Mouse (Mus musculus) intestine, embryonic 16.5 days (tissue): ENCODE measurements around the gene Epn1. TPM values are rescaled to one million over a fixed set of nuclear protein-coding genes. Genes with fewer than 3 reads are reported as not detected.

Experiments
- ATAC-seq: fragments of 200-750 bp; cut with Nextera tagmentation; 2 replicates; pipeline ENCODE4 v1.8.0; 2017; ENCODE audit warnings: moderate TSS enrichment, moderate library complexity
- H3K27ac ChIP-seq: fragments of 300-500 bp; sonication (generic); 2 replicates; pipeline ENCODE4 v1.5.1; 2014; ENCODE audit warnings: mild to moderate bottlenecking, low read length
- H3K27me3 ChIP-seq: fragments of 300-500 bp; sonication (generic); replicated peaks from 2 replicates; pipeline ENCODE4 v1.6.1; 2014; ENCODE audit warnings: low read length, control low read depth, mixed read lengths; ENCODE audit not compliant: control insufficient read depth, insufficient read depth
- H3K36me3 ChIP-seq: fragments of 300-500 bp; sonication (generic); 2 replicates; pipeline ENCODE4 v1.6.1; 2014; ENCODE audit warnings: low read length, control low read depth; ENCODE audit not compliant: control insufficient read depth, insufficient read depth
- H3K4me1 ChIP-seq: fragments of 300-500 bp; sonication (generic); 2 replicates; pipeline ENCODE4 v1.6.1; 2014; ENCODE audit warnings: low read length, control low read depth, mixed read lengths; ENCODE audit not compliant: control insufficient read depth, insufficient read depth
- H3K4me2 ChIP-seq: fragments of 300-500 bp; sonication (generic); 2 replicates; pipeline ENCODE4 v1.6.1; 2014; ENCODE audit warnings: low read depth, low read length, control low read depth
- H3K4me3 ChIP-seq: fragments of 300-500 bp; sonication (generic); 2 replicates; pipeline ENCODE4 v1.5.1; 2014; ENCODE audit warnings: mild to moderate bottlenecking, low read length
- H3K9ac ChIP-seq: fragments of 300-500 bp; sonication (generic); 2 replicates; pipeline ENCODE4 v1.6.1; 2014; ENCODE audit warnings: low read depth, low read length
- H3K9me3 ChIP-seq: fragments of 300-500 bp; sonication (generic); 2 replicates; pipeline ENCODE4 v1.6.1; 2016; ENCODE audit warnings: low read length, control low read depth; ENCODE audit not compliant: control insufficient read depth
- WGBS: fragments of 180-500 bp; shearing (Covaris S2); extraction: QIAGEN DNeasy Blood & Tissue Kit; methylation state at CpG from one replicate; pipeline ENCODE4 v1.1.7; 2014; 5-methylcytosine and 5-hydroxymethylcytosine counted together
- polyA plus RNA-seq: library from polyadenylated mRNA; unstranded; fragments of >200 nt; fragmentation: Nextera tagmentation; extraction: Ambion mirVana; gene quantifications from 2 replicates; pipeline ENCODE4 v1.2.1, GENCODE M21; 2015

The Epn1 gene
- polyA plus RNA-seq, 1 experiment from 2014 or later: 75.0 TPM

DNA sequence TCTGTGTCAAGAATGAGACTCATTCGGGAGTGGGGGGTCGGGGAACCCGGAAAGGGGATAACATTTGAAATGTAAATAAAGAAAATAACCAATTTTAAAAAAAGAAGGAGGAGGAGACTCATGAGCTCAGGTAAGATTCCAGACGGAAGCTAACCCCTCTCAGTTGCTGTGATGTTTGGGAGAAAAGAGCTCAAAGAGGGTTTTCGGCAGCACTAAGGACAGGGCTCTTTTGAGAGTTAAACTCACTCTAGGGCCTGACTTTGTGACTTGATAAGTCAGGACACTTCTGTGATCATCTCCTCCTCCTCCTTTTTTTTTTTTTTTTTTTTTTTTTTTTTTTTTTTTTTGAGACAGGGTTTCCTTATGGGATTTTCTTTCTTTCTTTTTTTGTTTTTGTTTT is 41.1 kb upstream of the Epn1 start:
- WGBS: 24% methylated on average over 5 of the region's 5 CpGs
- Histone ChIP-seq H3K27ac (peak overlapping the region; percentile 98), H3K36me3 (peaks cover 17% of the 10 kb centered on the region), H3K4me2 (peak overlapping the region; percentile 50), H3K9ac (peak overlapping the region; percentile 84), H3K9me3 (no peaks in the 10 kb centered on the region; the same call in 1 of the 2 replicates), H3K27me3 (no peaks in the 10 kb centered on the region), H3K4me1 (peaks cover 6% of the 10 kb centered on the region), H3K4me3 (peak overlapping the region; percentile 71)
- ATAC-seq: no peak

DNA sequence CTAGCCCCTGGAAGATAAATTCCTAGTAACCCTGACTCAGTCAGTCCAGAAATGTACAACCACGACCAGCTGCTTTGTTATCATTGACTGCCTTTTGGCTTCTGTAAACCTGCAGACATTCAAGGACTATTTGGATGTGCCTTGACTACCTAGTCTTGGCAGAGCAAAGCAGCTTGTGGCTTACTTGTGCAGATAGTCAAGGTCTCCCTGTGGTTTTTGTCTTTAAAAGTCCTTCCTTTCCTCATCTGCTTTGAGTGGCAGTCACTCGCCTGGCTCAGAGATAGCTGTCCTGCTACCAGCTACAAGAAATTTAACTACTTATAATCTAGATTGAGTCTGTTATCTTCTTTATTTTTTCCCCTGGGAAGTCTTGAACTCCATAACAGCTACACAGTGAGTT is 35.1 kb upstream of the Epn1 start:
- Histone ChIP-seq H3K9ac (no peak overlapping the region), H3K4me3 (no peak overlapping the region), H3K4me1 (no peaks in the 10 kb centered on the region), H3K9me3 (no peaks in the 10 kb centered on the region), H3K4me2 (no peak overlapping the region), H3K27ac (no peak overlapping the region), H3K27me3 (no peaks in the 10 kb centered on the region), H3K36me3 (no peaks in the 10 kb centered on the region)
- WGBS: 79% methylated on average over 2 of the region's 2 CpGs
- ATAC-seq: no peak

DNA sequence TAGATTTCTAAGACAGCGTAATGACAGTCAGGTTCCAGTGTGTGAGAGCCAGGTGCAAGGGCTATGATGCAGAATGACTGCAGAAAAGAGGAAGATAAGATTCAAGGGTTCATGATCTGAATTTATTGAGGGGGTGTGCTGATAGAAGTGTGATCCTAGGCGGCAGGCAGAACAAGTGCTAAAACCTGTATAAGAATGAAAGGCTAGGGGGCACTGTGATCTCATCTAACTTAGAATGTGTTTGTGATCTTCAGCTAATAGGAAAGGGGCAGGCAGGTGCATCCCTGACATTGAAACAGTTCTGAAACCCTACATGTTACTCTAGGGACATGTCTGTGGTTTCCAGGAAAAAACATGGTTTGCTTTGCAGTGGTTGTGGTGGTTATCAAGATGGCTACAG is 33.9 kb upstream of the Epn1 start:
- Histone ChIP-seq H3K9me3 (no peaks in the 10 kb centered on the region), H3K36me3 (no peaks in the 10 kb centered on the region), H3K9ac (no peak overlapping the region), H3K27ac (no peak overlapping the region), H3K4me2 (no peak overlapping the region), H3K27me3 (0 out of 2 replicates have a peak, but pooled peaks cover 3% of the 10 kb centered on the region), H3K4me3 (no peak overlapping the region), H3K4me1 (peaks cover 7% of the 10 kb centered on the region; the same call in 1 of the 2 replicates)
- WGBS: 82% methylated on average over 2 of the region's 2 CpGs
- ATAC-seq: no peak

DNA sequence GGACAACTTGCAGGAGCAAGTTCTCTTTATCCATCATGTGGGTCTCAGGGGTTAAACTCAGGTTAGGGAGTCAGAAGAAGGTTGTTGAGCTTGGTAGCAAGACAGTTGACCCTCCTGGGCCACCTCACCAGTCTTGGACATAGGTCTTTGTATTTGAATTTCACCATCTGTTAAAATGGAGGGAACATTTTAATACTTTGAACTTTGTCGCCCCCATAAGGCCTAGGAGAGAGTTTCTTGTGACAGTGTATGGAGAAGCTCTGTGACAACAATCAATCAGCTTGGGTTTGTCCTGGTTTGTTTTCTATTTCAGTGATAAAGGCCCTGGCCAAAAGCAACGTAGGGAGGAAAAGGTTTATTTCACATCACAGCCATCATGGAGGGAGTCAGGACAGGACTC is 32.7 kb upstream of the Epn1 start:
- no peaks in the 10 kb centered on the region for H3K36me3 ChIP-seq
- WGBS: 23% methylated on average over 2 of the region's 2 CpGs
- H3K9me3 ChIP-seq: no peaks in the 10 kb centered on the region
- H3K27ac ChIP-seq: no peak overlapping the region
- H3K4me1 ChIP-seq: peaks cover 10% of the 10 kb centered on the region
- H3K27me3 ChIP-seq: peaks cover 8% of the 10 kb centered on the region; the same call in 1 of the 2 replicates
- no peak for ATAC-seq
- H3K4me2 ChIP-seq: no peak overlapping the region
- H3K4me3 ChIP-seq: no peak overlapping the region
- no peak overlapping the region for H3K9ac ChIP-seq

DNA sequence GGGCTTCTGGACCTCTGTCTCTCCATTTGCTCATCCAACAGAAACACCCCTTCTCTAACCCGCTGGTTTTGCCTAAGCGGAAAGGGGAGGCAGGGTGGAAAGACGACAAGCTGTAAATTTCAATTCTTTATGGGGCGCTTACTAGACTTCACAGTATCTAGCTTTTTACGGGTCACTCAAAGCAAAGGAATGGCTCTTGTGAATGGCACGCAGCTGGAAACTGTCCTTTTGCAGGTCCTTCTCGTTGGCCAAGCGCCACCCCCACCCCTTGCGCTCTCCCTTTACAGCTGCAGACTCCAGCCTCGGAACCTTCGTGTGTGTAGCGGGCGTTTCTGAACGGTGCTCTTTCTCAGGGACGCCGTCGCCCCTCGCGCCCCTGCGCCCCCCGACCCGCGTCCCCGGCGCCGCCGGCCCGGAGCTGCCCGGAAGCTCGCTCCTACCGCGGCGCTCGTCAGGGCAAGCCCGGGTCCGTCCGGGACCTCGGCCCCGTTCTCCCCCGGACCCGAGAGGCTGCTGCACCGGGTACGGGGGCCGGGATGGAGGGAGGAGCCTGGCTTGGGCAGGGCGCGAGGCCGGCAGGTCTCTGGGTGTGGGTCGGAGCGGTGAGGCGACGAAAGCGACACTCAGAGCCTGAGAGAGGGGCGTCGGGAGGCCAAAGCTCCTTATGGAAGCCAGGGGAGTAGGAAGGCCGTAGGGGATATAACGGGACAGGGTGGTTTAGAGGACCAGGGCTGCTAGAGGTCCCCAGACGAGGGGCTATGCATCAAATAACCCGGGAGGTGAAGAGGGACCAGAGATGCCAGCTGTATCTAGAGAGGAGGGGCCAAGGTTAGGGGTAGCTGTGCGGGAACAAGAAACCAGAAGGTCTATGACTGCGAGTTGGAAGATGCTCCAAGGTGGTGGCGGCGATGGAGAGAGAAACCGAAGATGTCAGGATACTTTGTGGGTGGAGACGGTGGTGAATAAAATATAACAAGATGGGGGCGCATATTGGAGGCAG is 28.5 kb upstream of the Epn1 start, which contains the start of gene Zfp580:
Gene Zfp580 (plus strand): TSS at position 346 of the 1,000 bp plus-strand sequence.
- peak; percentile 84 for ATAC-seq
- WGBS: 1% methylated on average over 65 of the region's 65 CpGs
- Histone ChIP-seq H3K9ac (peak within 1 kb of the TSS; percentile 90), H3K4me3 (peak within 1 kb of the TSS; percentile 76), H3K27ac (peak within 1 kb of the TSS; percentile 50; the same call in 1 of the 2 replicates), H3K27me3 (peaks cover 47% of the 10 kb centered on the region), H3K36me3 (no peaks in the 10 kb centered on the region), H3K4me1 (peaks cover 30% of the 10 kb centered on the region), H3K4me2 (peak within 1 kb of the TSS; percentile 87), H3K9me3 (no peaks in the 10 kb centered on the region)

DNA sequence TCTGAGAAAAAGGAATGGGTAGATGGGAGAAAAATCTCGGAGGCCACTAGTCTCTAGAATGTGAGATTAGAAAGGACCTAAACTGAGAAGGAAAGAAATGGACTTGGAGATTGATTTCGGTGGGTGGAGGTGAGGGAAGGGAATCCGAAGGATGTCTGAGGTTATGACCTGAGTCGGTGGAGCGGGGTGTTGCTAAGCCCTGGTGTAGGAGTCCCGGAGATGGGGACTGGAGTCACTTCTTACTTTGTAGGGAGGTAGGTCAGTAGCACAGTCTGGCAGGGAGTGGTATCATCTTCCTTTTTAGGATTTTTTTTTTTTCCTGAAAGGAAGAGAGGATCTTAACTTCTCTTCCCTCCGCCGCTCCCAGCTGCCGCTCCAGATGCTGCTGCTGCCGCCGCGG is 27.6 kb upstream of the Epn1 start:
- Histone ChIP-seq H3K36me3 (no peaks in the 10 kb centered on the region), H3K4me1 (peaks cover 34% of the 10 kb centered on the region), H3K4me3 (peak overlapping the region; percentile 76), H3K9me3 (no peaks in the 10 kb centered on the region), H3K4me2 (peak overlapping the region; percentile 87), H3K27ac (no peak overlapping the region), H3K27me3 (peaks cover 57% of the 10 kb centered on the region), H3K9ac (peak overlapping the region; percentile 67)
- 3% methylated on average over 12 of the region's 12 CpGs for WGBS
- ATAC-seq: no peak

DNA sequence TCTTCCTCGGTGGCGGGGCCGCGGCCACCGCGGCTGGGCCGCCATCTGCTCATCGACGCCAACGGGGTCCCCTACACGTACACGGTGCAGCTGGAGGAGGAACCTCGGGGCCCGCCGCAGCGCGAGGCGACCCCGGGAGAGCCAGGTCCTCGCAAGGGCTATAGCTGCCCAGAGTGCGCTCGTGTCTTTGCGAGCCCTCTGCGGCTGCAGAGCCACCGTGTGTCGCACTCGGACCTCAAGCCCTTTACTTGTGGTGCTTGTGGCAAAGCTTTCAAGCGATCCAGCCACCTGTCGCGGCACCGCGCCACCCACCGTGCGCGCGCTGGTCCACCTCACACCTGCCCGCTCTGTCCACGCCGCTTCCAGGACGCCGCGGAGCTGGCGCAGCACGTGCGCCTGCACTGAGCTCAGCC is 27.1 kb upstream of the Epn1 start:
- Histone ChIP-seq H3K36me3 (no peaks in the 10 kb centered on the region), H3K4me2 (peak overlapping the region; percentile 87), H3K9ac (peak overlapping the region; percentile 67), H3K4me1 (peaks cover 38% of the 10 kb centered on the region), H3K4me3 (peak overlapping the region; percentile 76), H3K9me3 (no peaks in the 10 kb centered on the region), H3K27ac (no peak overlapping the region), H3K27me3 (peaks cover 61% of the 10 kb centered on the region)
- WGBS: 3% methylated on average over 45 of the region's 45 CpGs
- no peak for ATAC-seq

DNA sequence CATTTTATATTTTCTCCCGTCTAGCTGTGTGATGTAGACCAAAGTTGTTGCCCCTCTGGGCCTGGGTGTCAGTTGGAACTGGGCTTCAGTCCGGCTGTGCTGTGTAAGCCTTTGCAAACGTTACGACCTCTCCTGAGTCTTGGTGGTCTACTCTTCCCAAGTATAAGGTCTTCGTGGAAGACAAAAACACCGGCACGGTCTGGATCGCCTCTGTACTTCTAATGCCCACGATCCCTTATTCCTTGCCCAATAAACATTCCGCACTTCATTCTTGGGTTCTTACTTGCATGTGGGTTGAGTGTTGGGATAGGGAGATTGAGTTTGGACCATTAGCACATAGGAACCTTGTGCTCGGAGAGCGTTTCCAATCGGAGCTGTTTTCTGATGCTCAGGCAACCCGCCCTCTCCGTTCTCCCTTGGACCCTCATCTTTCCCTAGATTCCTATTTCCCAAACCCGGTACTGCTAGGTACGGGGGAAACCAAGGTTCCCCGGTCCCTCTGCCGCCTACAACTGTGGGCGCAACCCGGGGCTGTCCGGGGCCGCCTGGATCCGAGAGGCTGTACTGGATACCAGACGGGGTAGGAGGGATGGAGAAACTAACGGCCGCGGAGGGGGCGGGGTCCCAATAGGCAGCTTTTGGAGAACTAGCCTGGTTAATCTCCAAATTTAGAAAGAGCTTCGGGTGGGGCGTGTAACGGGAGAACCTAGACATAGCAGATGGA is 26.4 kb upstream of the Epn1 start:
- Histone ChIP-seq H3K9me3 (no peaks in the 10 kb centered on the region), H3K36me3 (no peaks in the 10 kb centered on the region), H3K27ac (no peak overlapping the region), H3K4me2 (peak overlapping the region; percentile 87), H3K4me3 (peak overlapping the region; percentile 76), H3K9ac (peak overlapping the region; percentile 67), H3K27me3 (peaks cover 64% of the 10 kb centered on the region), H3K4me1 (peaks cover 38% of the 10 kb centered on the region)
- no peak for ATAC-seq
- 13% methylated on average over 32 of the region's 32 CpGs for WGBS

DNA sequence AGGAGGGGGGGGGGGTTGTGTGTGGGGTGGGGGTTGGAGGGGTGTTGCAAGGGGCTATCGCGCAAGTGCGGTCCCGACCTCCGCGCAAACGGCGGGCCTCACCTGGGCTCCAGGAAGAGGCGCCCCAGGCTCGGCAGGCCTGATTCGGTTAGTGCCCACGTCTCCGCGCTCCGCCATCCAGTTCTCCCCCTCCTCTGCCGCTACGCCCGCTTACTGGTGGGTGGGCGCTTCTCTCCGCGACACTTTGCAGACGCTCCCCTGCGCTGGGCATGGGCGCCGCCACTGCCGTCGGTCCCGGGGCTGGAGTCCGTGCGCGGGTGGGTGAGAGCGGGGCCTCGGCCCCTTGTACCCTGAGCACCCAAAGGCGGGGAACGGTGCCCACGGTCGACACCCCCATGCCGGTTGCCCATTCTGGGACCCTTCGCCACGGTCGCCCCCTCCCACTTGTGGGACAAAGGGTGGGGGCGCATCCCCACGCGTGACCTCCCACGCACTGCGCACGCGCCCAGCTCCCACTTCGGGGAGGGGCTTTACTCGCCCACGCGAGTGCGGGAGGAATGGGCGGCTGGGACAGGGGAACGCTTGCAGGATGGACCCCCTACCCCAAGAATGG is 23.3 kb upstream of the Epn1 start:
- peak overlapping the region; percentile 70 for H3K4me2 ChIP-seq
- peaks cover 58% of the 10 kb centered on the region for H3K27me3 ChIP-seq
- peak overlapping the region; percentile 73 for H3K9ac ChIP-seq
- peak overlapping the region; percentile 51 for H3K4me3 ChIP-seq
- ATAC-seq: no peak
- 2% methylated on average over 53 of the region's 55 CpGs for WGBS
- no peaks in the 10 kb centered on the region for H3K9me3 ChIP-seq
- H3K27ac ChIP-seq: peak overlapping the region; percentile 18; the same call in 1 of the 2 replicates
- no peaks in the 10 kb centered on the region for H3K36me3 ChIP-seq
- peaks cover 39% of the 10 kb centered on the region for H3K4me1 ChIP-seq
